Mouse (Mus musculus) small intestine, adult 2 months (tissue): Measurements from ENCODE around the gene Strip1. TPM values are rescaled to one million over a fixed set of nuclear protein-coding genes. Genes with fewer than 3 reads are reported as not detected.
"Not testable (repeated sequence)": the region's sequence is repeated elsewhere in the genome, so short reads cannot be mapped to it uniquely, and the experiment has no call there.

Source experiments
- H3K27ac ChIP-seq: fragments of 200-500 bp; 2 replicates; pipeline ENCODE4 v1.5.1; 2012; ENCODE audit warnings: low read depth, low read length, control low read depth, inconsistent platforms; ENCODE audit not compliant: insufficient read depth
- H3K27me3 ChIP-seq: fragments of 200-500 bp; 2 replicates; pipeline ENCODE4 v1.6.1; 2012; ENCODE audit warnings: mild to moderate bottlenecking, moderate library complexity, low read length, inconsistent platforms; ENCODE audit not compliant: control insufficient read depth, insufficient read depth
- H3K36me3 ChIP-seq: fragments of 200-500 bp; 2 replicates; pipeline ENCODE4 v1.6.1; 2012; ENCODE audit warnings: mild to moderate bottlenecking, low read length, control low read depth, inconsistent platforms; ENCODE audit not compliant: control insufficient read depth, insufficient read depth
- H3K4me1 ChIP-seq: fragments of 200-500 bp; 2 replicates; pipeline ENCODE4 v1.6.1; 2012; ENCODE audit warnings: low read length, inconsistent platforms, mixed read lengths; ENCODE audit not compliant: control insufficient read depth, insufficient read depth, insufficient read length
- H3K4me3 ChIP-seq: fragments of 200-500 bp; 2 replicates; pipeline ENCODE4 v1.5.1; 2012; ENCODE audit warnings: low read depth, mild to moderate bottlenecking, control low read depth, inconsistent platforms, low read length, moderate library complexity
- CTCF ChIP-seq: fragments of 200-500 bp; IDR thresholded peaks from 2 replicates; pipeline ENCODE4 v1.5.1; 2012; ENCODE audit warnings: low read depth, mild to moderate bottlenecking, control low read depth, inconsistent platforms, low read length, moderate library complexity, mixed read lengths; ENCODE audit not compliant: insufficient replicate concordance, insufficient read length; ENCODE audit errors: extremely low read depth
- POLR2A ChIP-seq: fragments of 200-500 bp; IDR thresholded peaks from 2 replicates; pipeline ENCODE4 v1.6.1; 2012; ENCODE audit warnings: low read depth, mild to moderate bottlenecking, control low read depth, inconsistent platforms, low read length, moderate library complexity
- WGBS: fragments of 180-500 bp; shearing (Covaris S2); methylation state at CpG from one replicate; pipeline ENCODE4 v1.1.7; 2018; 5-methylcytosine and 5-hydroxymethylcytosine counted together
- polyA plus RNA-seq: library from polyadenylated mRNA; depleted of rRNA; stranded (reverse); fragments of >200 nt; gene quantifications from 2 replicates; pipeline ENCODE4 v1.2.3, GENCODE M21; 2012

Strip1 gene
- polyA plus RNA-seq, 1 experiment, result 46.9 TPM

DNA sequence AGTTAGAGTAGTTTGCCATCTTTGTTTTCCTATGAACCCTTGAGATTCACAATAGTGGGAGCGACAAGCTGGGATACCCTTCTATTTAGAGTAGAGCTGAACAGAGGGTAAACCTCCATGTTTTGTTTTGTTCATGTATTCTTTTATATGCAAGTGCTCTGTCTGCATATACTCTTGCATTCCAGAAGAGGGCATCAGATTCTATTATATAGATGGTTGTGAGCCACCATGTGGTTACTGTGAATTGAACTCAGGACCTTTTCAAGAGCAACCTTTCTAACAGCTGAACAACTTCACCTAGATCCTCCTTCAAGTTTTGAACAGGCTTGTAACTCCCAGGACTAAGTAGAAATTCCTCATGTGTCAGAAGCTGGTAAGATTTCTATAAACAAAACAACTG lies 27.5 kb upstream of the Strip1 start:
- no peaks in the 10 kb centered on the region for H3K4me1 ChIP-seq
- H3K27ac ChIP-seq, result no peak overlapping the region
- peaks cover 22% of the 10 kb centered on the region for H3K36me3 ChIP-seq
- TF ChIP-seq POLR2A, result no peak
- H3K27me3 ChIP-seq, result no peaks in the 10 kb centered on the region
- no peak overlapping the region for H3K4me3 ChIP-seq
- 86% methylated on average over 1 of the region's 1 CpGs for WGBS

- 43% methylated on average over 4 of the region's 4 CpGs for WGBS
- Histone ChIP-seq H3K27ac (no peak overlapping the region), H3K4me1 (no peaks in the 10 kb centered on the region), H3K36me3 (peaks cover 10% of the 10 kb centered on the region; the same call in 1 of the 2 replicates), H3K27me3 (no peaks in the 10 kb centered on the region), H3K4me3 (no peak overlapping the region)
- TF ChIP-seq POLR2A (no peak), CTCF (no peak)
These were observed 25.4 kb upstream of the Strip1 start for GRCm38 (mm10) chr3:107656888-107657287.

- Histone ChIP-seq H3K27ac (no peak overlapping the region), H3K27me3 (no peaks in the 10 kb centered on the region), H3K36me3 (peaks cover 9% of the 10 kb centered on the region; the same call in 1 of the 2 replicates), H3K4me3 (no peak overlapping the region), H3K4me1 (no peaks in the 10 kb centered on the region)
- no peak for TF ChIP-seq POLR2A
- no peak for TF ChIP-seq CTCF
- 83% methylated on average over 2 of the region's 2 CpGs for WGBS
These were observed 24.7 kb upstream of the Strip1 start for GRCm38 (mm10) chr3:107656151-107656550.

- TF ChIP-seq POLR2A, result no peak
- no peak for TF ChIP-seq CTCF
- no peak overlapping the region for H3K4me3 ChIP-seq
- H3K27me3 ChIP-seq, result no peaks in the 10 kb centered on the region
- H3K27ac ChIP-seq, result no peak overlapping the region
- 74% methylated on average over 3 of the region's 3 CpGs for WGBS
- no peaks in the 10 kb centered on the region for H3K4me1 ChIP-seq
- H3K36me3 ChIP-seq, result peaks cover 4% of the 10 kb centered on the region; the same call in 1 of the 2 replicates
These were observed 24.0 kb upstream of the Strip1 start for GRCm38 (mm10) chr3:107655491-107655890.

- 0 out of 2 replicates have a peak, but pooled peaks cover 2% of the 10 kb centered on the region for H3K36me3 ChIP-seq
- no peak for TF ChIP-seq CTCF
- no peak for TF ChIP-seq POLR2A
- no peak overlapping the region for H3K4me3 ChIP-seq
- 68% methylated on average over 3 of the region's 3 CpGs for WGBS
- peaks cover 1% of the 10 kb centered on the region; the same call in 1 of the 2 replicates for H3K4me1 ChIP-seq
- no peak overlapping the region for H3K27ac ChIP-seq
- no peaks in the 10 kb centered on the region for H3K27me3 ChIP-seq
These were observed 23.4 kb upstream of the Strip1 start for GRCm38 (mm10) chr3:107654861-107655260.

DNA sequence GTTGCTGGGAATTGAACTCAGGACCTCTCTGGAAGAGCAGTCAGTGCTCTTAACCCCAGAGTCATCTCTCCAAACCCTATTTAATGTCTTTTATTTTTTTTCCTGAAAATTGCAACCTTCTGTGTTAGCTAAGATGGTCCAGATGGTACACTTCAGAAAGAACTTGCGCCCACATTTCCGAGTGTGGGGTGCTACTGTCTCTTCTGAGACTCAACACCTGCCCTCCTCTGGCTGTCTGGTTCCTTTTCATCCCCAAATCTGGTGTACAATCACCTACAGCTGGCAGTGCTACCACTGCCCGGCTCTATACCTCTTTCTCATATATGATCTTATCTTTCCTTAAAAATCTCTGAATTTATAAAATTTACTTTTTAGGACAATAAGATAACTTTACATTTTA lies 21.5 kb upstream of the Strip1 start:
- Histone ChIP-seq H3K36me3 (no peaks in the 10 kb centered on the region), H3K4me1 (peaks cover 8% of the 10 kb centered on the region), H3K27ac (no peak overlapping the region), H3K27me3 (no peaks in the 10 kb centered on the region), H3K4me3 (no peak overlapping the region)
- WGBS, result 93% methylated on average over 3 of the region's 3 CpGs
- TF ChIP-seq CTCF, result no peak
- TF ChIP-seq POLR2A, result no peak

GRCm38 (mm10) chr3:107650276-107650675 lies 18.8 kb upstream of the Strip1 start:
- not testable (repeated sequence) for H3K4me1 ChIP-seq

GRCm38 (mm10) chr3:107646947-107647346 lies 15.5 kb upstream of the Strip1 start:
- TF ChIP-seq CTCF (no peak), POLR2A (no peak)
- Histone ChIP-seq H3K4me1 (peaks cover 8% of the 10 kb centered on the region), H3K27me3 (no peaks in the 10 kb centered on the region), H3K36me3 (no peaks in the 10 kb centered on the region), H3K4me3 (no peak overlapping the region), H3K27ac (no peak overlapping the region)
- 89% methylated on average over 3 of the region's 3 CpGs for WGBS

More at GRCm38 (mm10) chr3:107650276-107650675, 18.8 kb upstream of the Strip1 start:
- WGBS, result 17% methylated on average over 5 of the region's 5 CpGs
- not testable (repeated sequence) for H3K27ac ChIP-seq, H3K27me3 ChIP-seq, H3K4me3 ChIP-seq, H3K36me3 ChIP-seq
